Mouse (Mus musculus) ES-Bruce4 (cell line): ENCODE measurements around the gene Cldn13.

Experiments used
- CTCF ChIP-seq: IDR thresholded peaks from one replicate; pipeline ENCODE4 v1.8.1; 2011; ENCODE audit warnings: low read depth, low read length
- POLR2A ChIP-seq: IDR thresholded peaks from one replicate; pipeline ENCODE4 v1.8.1; 2011; ENCODE audit warnings: low read length; ENCODE audit not compliant: insufficient read depth

- TF ChIP-seq CTCF: no peak
- TF ChIP-seq POLR2A: no peak
These were observed 40.1 kb downstream of the Cldn13 start for GRCm38 (mm10) chr5:134875245-134875644.
